Mouse (Mus musculus) spleen, adult 18-20 months (tissue): ENCODE data around the gene Rab33a.

Experiments
- DNase-seq, 2 experiments: peaks; one replicate each; pipeline ENCODE4 v3.0.0; 2022; ENCODE audit warnings: mixed read lengths in 2 of 2

Gene Rab33a

DNA sequence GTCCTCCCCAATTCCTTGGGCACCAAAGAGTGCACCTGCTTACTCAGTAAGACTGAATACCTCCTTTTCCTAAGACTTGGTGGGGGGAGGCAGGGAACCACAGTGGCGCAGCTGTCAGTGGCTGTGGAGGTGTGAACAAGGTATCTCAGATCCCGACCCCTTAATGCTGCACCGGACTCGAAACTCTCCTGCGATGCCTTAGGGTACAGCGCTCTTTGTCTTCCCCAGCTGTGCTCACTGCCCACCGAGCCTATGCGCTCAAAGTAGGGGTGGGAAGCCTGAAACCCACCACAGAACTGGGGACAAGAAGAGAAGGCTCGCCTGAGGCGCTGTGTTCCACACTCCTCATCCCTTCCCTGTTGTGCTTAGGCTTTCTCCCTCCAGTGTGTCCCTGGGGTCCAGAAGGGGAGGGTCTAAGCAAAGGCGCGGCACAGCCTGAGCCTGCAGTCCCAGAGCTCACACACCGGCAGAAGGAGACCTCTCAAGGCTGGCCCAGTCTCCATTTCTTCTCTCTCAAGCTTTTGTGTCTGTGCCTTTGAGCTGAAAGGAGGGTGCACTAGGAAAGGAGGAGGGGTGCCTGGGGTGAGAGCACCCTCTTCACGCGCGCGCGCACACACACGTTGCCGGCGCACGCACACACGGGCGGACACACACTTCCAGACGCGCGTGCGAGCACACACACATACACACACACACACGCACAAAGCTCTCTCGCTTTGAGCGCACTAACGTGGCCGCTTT is at the start of gene Rab33a:
Gene Rab33a, plus strand, starts transcription at position 478 of the 741 bp plus-strand sequence.
- DNase-seq: no peak

DNA sequence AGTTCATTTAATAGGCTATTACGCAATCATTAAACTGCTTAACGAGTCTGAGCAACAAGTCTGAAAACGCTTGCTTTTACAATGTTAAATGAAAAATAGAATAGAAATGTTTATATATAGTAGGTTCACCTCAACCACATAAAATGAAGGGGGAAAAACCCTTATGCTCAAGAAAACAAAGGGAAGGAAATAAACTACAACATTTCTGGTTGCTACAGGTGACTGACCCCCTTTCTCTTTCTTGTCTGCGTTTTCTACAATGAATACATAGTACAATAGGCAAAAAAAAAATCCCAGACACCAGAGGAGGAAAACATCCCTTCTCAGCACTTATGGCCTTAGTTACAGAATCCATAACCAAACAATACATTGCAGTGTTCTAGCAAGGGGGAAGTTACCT is 38.0 kb upstream of the Rab33a start:
- DNase-seq: no peak

DNA sequence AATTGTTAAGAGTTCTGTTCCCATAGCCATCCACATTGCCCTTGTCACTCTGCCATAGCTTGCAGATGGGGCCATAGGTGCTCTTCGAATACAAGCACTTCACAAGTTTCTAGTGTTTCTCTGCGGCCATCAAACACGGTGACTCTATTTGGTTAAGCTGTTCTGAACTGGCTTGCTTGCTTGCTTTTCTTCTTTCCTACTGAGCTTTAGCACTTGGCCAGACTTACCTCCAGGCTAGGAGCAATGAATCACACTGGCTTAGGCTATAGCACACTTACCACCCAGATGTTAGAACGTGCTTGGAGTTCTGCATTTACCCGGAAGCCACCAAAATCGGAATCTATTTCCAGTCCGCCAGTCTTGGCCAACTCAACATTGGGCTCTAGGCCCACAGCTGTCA is 37.4 kb upstream of the Rab33a start:
- no peak for DNase-seq

DNA sequence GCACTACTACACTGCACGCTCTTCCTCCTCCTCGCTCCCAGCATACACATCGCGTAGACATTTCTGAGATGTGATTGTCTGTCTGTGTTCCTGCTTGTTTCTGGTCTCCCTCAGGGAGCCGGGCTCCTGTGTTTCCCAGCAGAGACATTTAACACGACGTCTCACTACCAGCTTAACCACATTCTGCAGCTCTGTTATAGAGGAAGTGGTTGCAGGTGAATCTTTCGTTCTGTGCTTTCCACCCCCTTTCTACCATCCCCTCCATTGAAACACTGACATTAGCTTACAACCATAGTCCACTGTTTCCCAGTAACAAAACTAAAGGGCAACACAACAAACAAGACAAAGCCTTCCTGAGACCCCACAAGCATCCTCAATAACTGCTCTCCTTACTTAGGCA is 25.3 kb upstream of the Rab33a start:
- no peak for DNase-seq

DNA sequence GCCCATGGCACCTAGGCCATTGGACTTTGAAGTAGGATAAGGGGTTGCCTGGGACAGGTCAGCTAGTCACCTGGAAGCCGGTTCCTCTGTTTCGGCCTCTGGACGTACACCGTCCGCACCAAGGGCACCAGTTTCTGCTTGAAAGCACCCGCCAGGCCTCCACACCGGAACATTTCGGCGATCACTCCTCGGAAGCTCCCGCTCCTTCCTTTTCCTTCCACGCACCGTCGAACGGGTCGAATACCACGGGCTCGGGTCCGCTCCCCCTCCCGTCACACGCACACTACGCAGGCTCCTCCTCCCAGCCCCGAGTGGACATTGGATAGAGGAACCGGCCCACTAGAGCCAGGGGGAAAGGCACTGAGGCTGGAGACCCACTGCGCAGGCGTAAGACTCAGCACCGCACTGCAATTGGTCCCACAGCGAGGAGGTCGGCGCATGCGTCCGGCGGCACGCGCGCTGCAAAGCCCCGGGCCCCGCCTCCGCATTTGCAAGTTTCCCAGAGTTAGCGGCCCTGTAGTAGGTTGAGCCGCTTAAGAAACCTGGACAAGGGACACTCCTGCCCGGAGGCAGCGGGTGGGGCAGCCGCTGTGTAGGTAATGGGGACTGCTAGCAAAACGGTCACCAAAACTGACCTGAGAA is 5.8 kb upstream of the Rab33a start, which contains the start of gene Aifm1:
Gene Aifm1, minus strand, starts transcription at position 398 of the 642 bp plus-strand sequence.
- DNase-seq: peak; percentile 81 to 85

DNA sequence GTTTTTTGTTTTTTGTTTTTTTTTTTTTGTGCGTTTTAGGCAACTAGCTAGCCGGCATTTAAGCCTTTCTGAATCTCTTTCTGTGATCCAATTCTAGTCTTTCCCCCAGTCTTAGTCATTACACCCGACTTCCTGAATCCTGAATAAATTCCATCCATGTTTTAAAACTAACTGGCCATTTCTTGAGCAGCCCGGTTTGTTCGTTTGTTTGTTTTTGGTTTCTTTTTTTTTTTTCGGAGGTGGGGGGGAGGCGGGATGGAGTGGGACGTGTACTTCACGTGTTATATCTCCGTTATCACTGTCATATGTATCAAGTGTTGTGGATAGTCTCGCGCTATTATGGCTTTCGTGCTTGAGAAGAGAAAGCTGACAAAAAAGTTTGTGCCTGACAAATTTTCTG is 5.3 kb upstream of the Rab33a start:
- DNase-seq: no peak

DNA sequence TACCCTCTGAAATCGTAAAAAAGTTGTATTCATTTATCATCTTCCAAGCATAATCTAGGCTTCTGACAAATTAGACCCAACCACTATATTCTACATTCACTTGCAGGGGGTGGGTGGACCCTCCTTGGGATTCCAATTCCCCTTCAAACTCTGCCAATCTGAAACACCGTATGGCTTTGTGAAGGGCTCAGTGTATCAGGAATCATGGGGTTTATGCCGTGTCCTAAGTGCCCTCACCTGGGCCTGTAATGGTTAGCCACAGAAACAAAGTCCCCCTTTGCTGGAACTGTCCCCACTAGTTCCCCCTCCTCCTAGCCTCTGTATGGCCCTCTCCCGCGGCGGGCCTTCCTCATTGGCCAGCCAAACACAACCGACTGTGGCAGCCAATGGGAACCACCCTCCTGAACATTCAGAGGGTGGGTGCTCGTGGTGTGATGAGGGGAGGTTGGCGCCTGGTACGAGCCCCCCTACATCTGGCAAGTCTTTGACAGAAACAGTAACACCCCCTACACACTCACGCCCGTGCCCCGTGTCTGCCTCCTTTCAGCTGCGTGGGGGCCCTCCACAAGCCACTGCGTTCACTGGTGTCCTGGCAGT is 776 bp upstream of the Rab33a start:
- DNase-seq: no peak

DNA sequence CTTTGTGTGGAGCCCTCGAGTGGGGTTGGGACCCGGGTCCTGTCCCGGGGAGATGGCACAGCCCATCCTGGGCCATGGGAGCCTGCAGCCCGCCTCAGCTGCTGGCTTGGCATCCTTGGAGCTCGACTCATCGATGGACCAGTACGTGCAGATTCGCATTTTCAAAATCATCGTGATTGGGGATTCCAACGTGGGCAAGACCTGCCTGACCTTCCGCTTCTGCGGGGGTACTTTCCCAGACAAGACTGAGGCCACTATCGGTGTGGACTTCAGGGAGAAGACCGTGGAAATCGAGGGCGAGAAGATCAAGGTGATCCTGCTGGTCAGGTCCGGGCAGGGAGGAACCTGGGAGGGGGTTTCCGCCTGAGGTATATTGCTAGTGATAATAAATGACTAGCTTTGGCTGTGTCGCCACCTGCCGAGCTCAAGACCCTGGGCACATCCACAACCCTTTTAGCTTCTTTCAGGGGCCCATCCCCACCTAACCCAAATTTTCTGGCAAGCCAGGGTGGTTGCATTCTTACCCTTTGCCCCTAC is 532 bp downstream of the Rab33a start:
- DNase-seq: no peak

DNA sequence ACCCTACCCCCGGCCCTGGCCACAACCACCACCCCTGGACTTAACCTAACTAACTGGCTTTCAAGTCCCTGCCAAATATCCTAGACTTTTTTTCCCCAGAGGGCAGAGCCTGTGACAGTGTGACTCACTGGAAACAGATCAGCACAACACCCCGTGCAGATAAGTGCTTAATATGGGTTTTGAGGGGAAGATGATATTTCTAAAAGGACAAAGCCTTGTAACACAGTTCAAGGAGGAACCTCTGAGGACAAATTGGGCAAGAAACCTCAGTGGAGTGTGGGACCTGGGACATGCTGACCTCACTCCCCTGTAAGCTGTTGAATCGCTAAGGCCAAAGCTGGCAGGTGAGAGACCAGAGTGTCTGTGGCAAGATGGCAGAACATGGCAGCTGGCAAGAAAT is 2.6 kb downstream of the Rab33a start:
- no peak for DNase-seq

DNA sequence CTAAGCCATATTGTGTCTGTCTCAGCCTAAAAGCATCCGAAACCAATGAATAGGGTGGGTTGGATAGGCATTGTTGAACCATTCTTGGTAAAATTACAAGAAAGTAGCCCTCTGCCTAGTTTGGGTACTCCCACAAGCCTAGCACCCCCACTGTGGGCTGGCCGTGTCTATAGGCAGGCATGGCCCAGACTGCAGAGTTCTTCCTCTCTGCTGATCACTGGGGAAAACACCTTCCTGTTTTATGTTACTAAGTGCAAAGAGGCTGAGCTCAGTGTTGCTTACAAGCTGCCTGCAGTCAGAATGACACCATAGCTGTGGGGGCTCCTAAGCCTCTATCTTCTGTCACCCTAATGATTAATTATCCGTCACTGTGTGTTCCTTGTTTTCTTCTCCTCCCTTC is 4.4 kb downstream of the Rab33a start:
- peak in 1 of 2 experiments; percentile 4 for DNase-seq

DNA sequence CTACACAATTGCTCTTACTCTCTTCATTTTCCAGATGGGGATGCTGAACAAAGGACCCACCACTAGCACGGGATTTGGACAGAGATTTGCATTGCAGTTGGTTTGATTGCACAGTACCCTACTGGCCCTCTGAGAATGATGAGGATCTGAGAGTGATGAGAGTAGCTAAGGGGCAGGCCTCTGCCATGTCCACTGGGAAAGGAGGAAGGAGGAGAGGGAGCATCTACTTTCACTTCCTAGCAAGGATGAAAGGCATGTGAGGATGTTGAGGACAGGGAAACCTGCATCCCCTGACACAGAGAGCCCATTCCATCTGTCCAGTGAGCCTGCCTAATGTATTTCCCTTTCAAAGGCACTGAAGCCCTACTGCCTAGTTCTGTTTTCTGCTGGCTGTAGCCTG is 6.2 kb downstream of the Rab33a start:
- DNase-seq: no peak

DNA sequence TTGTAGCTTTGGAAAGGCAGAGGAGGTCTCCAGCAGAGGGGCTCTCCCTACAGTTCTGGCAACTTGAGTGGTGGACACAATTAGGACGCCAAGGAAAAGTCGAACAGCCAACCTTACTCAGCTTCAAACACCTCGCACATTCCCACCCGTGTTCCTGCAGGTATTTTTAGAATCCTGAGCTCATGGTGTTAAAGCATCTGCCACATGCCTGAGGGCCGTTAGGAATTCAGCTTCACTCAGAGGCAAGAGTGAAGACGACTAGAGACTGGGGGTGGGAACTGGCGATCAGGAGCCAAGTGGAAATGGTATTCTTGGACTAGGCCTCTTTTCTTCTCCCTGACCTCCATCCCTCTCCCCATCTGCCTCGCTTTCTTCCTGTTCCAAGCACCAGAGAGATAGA is 6.8 kb downstream of the Rab33a start:
- no peak for DNase-seq

DNA sequence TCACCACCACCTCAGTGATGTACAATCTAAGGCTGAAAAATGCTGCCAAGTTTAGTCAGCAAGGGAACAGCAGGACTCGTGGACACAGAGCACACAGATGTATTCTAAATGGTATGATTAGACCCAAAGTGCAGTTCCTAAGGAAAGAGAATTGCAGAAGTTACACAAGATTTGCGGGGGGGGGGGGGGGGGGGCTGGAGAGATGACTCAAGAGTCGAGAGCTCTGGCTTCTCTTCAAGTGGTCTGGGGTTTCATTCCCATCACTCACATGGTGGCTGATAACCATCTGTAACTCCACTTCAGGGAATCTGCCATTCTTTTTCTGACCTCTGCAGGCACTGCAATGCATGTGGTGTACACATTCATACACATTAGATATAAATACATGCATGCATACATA is 7.3 kb downstream of the Rab33a start:
- no peak for DNase-seq

DNA sequence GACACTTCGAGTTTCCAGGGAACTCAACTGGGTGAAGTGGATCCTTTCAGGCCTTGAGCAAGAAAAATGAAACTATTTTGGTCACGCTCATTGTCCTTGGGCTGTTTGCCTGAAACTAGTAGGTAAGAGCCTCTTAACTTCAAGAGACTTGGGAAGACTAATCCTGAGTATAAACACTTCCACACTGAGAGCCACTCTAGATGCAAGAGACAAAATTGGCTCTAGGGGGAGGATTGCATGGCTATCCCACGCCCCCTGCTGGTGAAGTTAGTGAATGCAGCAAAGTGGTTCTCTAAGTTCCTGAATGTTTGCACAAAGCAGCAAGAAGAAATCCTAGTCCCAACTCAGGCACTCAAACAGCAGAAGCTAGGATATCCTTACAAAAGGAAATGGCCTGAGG is 13.1 kb downstream of the Rab33a start:
- DNase-seq: peak in 1 of 2 experiments; percentile 62
